Mouse (Mus musculus) ES-E14 (cell line): ENCODE data around the gene Cib4.

ENCODE experiments used
- CHD2 ChIP-seq: IDR thresholded peaks from 2 replicates; pipeline ENCODE4 v1.6.1; 2014; ENCODE audit warnings: mild to moderate bottlenecking, low read depth, low read length, inconsistent platforms
- HCFC1 ChIP-seq: IDR thresholded peaks from 2 replicates; pipeline ENCODE4 v1.6.1; 2012; ENCODE audit warnings: low read length, inconsistent platforms, borderline replicate concordance; ENCODE audit not compliant: insufficient read depth
- MAFK ChIP-seq: IDR thresholded peaks from 2 replicates; pipeline ENCODE4 v1.6.1; 2014; ENCODE audit warnings: mild to moderate bottlenecking, low read depth, low read length, inconsistent platforms; ENCODE audit not compliant: insufficient read depth
- ZC3H11A ChIP-seq: IDR thresholded peaks from 2 replicates; pipeline ENCODE4 v1.6.1; 2012; ENCODE audit warnings: low read depth, mild to moderate bottlenecking, inconsistent platforms, low read length, borderline replicate concordance
- ZNF384 ChIP-seq: IDR thresholded peaks from 2 replicates; pipeline ENCODE4 v1.6.1; 2012; ENCODE audit warnings: low read depth, low read length, inconsistent platforms

DNA sequence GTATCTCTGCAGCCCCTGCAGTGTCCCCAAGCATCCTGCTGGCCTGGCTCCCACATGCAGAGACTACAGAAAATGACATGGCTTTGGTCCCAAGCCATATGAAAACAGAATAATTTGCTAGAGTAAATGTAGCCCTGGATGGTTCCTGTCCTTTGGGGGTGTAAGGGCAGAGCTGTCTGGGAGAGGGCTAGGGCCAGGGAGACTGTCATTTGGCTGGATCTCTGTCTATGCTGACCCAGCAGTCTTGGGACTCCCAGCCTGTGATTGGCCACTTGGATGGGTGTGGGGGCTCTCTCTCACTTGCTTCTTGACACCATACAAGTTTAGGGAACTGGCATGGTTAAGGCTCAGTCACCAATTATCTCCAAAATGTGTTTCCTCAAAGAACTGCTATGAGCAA, 55.4 kb downstream of the Cib4 start:
- no peak for TF ChIP-seq ZNF384
- no peak for TF ChIP-seq CHD2
- TF ChIP-seq HCFC1, result no peak
- no peak for TF ChIP-seq ZC3H11A
- TF ChIP-seq MAFK, result no peak
